Mouse (Mus musculus) common myeloid progenitor, adult 5-6 weeks (primary cell): ENCODE results near the gene Macrod2. TPM values are rescaled to one million over a fixed set of nuclear protein-coding genes. Genes with fewer than 3 reads are reported as not detected.

Experiments used
- ATAC-seq: replicated peaks from 2 replicates; pipeline ENCODE4 v1.8.0; 2016; ENCODE audit warnings: low read depth, mild to moderate bottlenecking, moderate TSS enrichment, inconsistent platforms; ENCODE audit not compliant: poor library complexity, severe bottlenecking
- total RNA-seq: library from RNA; stranded (forward); fragments of 200-1000, 187-1606 nt; gene quantifications from 2 replicates; pipeline ENCODE4 v1.2.3, GENCODE M21; 2017

Macrod2 gene
- total RNA-seq, 1 experiment from 2014 or later, result 10.0 TPM

DNA sequence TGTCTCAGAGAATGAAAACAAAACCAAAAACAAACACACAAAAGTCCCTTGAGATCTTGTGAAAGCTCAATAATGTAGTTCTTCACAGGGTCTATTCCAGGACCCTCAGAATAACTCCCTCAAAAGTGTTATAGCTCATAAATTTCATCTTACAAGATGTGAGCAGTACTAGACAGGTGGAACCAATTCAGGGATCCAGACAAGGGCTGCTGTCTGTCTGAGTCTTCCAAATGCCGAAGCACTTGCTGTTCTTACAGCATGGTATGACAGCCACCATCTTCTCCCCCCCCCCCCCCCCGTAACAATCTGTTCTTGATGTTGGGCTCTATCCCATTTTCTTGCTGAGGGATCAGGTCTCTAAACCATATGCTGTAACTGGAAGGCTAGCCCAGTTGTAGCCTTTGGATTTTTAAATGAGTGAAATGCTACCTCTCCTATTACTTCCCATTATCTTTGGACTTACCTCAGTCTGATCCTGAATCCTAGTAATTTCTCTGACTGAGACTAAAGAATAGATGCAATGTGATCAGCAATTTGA is 1468.6 kb downstream of the Macrod2 start:
- no peak for ATAC-seq

DNA sequence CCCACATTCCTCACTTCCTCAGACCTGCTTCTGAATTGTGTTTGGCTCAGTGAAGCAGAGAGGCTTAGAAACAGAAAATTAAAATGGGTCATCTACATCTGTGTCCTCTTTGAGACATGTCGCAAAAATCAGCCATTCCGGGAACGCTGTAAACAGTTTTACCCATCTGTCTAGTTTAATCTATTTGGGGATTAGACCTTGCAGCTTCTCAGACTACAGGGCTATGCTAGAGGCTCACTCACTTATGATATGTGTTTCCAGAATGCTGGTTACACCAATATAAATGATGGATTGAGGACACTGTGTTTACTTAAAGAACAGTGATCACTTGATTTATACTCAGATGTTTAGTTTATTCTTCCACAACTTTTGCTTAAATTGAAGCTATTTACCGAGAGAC is 1475.8 kb downstream of the Macrod2 start:
- no peak for ATAC-seq

DNA sequence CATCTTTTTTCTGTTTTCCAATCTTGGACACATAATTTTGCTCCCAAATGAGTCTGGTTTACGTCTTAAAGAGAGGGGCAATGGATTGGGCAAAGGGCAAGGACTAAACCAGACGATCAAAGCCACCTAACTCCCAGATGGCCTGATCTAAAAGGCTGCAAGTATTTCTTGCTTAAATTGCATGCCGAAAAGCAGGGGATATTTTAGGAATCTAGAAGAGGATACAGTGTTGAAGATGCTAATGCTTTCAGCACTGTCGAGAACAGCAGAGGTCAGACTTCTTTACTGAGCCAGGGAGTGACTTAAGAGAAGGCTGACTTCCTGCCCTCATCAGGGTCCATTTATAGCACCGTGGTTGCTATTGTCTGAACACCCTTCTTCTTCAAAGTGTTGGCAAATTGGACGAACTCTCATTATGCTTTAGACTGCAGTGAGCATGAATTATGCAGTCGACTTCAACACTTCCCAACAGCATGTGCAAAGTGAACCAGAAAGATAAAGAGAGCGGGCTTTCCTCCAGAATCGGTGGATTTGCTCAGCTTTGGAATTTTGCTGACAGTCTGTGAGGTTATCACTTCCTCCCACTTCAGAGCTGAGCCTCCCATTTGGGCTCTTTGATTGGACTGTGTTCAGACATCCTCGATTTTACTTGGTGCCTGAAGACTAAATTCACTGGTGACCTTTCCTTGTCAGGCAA is 1481.2 kb downstream of the Macrod2 start:
- no peak for ATAC-seq

DNA sequence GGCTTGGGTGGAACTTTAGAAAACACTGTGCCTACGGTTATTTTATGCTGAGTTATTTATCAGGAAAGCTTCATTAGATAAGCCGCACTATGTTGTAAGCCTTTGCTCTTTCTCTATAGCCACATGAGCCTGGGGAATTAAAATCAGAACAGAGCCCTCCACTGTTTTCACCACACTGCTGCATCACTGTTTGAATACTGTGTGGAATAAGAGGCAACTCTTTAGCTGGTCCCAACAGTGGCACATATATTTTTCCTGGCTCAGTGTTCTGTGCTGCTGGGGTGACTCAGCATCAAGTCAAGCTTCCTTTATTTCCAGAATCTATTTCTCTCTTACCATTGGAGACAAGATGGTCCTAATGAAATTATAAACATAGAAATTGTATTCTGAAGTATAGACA is 1481.8 kb downstream of the Macrod2 start:
- ATAC-seq, result no peak

DNA sequence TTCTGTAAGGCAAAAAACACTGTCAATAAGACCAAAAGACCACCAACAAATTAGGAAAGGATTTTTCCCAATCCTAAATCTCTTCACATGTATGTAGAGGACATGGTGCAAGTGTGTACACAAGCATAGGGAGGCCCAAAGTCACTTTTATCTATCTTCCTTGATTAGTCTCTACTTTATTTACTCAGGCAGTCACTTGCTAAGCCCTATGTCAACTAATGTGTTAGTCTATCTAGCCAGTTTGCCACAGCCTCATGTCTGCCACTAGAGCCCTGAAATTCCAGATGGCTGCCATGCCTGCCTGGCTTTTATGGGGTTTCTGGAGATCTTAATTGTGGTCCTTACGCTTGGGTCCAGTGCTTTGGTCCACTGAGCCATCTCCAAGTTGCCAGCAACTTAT is 1483.4 kb downstream of the Macrod2 start:
- no peak for ATAC-seq

DNA sequence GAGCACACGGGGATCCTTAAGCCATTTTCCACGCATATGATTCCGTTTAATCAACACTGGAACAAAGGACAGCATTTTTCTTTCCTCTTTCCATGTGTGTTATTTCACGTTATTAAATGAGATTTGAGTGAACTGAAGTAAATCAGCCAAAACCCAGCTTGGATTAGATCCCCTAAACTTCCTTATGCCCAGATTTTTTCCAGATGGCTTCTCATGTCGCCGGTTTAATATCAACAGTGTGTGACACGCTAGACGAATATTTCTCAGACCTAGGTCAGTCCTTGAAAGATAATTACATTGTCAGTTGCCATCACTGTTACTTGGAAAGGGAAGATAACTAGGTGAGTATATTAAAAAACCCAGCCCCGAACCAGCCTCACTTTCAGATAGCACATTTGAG is 1484.6 kb downstream of the Macrod2 start:
- ATAC-seq, result no peak

DNA sequence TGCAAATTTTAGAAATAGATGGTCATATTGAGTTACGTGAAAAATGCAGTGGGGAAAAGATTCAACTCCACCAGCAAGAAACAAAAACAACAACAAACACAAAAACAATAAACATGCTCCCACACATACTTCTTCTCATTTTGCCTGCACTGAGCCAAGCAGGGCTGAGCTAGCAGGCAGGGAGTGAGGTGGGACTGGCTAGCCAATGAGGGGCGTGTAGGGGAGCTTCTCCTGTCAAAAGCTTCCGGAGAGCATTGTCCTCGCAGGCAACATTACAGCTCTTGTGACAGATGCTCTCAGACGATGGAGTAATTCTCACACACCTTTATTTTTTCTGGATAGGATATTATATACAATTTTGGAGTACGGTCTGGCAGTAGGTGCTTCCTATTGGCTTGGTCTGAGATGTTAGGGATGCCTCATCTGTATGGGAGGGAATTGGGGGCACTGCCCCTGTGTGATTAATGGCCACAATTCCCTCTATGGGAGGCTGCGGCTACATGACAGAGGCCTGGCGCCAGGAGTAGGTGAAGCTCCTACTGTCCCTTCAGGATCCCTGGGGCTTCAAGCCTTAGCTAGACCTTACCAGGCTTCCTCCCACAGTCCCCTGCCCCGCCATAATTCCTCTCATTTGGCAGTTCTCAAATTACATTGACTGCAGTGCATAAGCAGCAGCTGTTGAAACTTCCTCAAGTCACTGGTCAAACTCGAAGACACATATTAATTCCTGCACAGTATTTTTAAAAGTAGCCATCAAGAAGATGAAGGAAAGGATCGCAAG is 1491.8 kb downstream of the Macrod2 start:
- no peak for ATAC-seq

DNA sequence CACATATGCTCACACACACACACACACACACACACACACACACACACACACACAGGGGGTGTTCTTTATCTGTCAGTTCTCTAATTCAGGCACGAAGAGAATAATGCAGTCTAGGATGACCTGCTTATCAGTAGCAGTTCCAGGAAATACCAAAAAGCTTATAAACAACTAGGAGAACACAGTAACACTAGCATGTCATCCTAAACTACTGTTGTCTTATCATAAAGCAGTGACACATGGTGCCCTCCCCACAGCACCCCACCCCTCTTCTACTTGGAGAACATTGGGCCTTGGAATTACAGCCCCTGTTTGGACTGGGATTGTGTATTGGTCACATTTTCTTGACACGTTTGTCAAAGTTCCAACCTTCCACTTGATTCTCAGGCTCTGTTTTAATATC is 1494.4 kb downstream of the Macrod2 start:
- ATAC-seq, result no peak

DNA sequence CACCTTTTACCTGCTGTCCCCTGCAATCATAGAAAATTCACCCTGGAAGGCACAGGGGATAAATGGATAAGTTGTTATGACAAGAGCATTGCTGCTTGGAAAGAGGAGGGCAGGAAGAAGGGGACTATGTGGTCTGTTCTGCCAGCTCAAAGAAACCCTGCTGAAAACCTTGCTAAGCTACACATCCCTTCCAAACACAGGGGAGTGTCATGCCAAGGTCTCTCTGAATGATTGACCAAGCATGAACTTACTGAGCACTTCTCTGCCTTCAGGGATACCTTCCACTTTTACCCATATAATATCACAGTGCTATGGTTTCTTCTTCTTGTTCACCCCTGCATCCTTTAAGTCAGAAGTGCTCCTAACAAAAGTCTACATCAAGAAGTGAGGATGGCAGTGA is 1502.8 kb downstream of the Macrod2 start:
- no peak for ATAC-seq

DNA sequence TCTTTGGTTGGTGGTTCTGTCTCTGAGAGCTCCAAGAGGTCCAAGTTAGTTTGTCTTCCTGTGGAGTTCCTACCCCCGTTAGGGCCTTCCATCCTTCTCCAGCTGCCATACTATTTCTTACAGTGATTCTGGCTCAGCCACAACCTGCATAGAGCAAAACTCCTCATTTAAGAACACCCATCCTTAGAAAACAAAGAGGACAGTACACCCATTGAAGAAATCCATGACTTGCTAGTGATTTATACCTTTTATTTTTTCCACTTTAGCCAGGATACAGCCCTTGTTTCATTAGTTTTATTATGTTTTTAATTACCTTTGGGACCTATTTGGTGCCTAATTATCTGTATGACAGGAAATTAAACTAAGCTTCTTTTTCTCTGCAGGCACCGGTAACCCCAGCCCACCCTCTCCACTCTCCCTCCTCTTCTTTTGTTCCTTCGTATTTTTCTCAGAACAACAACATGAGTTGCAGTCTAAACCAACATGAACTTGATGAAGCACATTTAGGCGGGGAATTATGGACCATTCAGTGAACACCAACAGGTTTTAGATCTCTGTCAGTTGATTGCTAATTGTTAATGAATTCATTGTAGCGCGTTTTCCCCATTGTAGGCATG is 1516.8 kb downstream of the Macrod2 start:
- ATAC-seq, result no peak

DNA sequence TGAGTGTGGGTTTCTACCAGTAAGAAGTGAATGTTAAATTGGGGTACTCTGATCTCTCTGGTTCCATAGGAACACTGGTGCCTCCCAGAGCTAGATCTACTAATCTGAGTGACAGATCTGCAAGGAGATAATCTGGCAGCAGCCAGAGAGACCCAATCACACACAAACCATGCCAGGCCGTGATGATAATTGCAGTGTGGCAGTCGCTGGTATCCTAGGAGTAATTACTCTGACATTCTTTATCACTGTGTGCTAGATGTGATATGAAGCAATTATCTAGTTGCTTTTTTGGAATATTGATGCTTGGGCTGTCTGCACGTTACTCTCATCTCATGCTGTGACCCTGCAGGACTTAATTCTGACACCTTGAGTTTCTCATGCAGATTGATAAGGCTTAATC is 1518.4 kb downstream of the Macrod2 start:
- no peak for ATAC-seq

DNA sequence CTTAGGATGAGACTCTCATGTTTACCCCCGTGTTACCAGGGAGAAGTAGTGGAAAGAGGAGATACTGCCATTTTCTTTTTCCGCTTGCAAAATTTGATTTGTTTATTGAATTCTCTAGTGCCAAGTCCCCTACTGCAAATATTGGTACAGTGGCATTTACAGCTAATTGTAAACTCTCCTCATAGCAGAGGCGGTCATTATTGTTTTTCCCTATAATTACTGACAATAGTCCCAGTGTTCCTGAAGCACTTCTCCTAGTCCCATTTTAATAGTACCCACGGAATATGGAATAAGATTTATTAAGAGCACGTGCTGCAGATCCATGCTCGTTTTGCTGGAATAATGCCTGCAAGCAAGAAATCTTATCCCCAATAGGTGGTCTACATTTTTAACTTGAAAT is 1518.8 kb downstream of the Macrod2 start:
- no peak for ATAC-seq

DNA sequence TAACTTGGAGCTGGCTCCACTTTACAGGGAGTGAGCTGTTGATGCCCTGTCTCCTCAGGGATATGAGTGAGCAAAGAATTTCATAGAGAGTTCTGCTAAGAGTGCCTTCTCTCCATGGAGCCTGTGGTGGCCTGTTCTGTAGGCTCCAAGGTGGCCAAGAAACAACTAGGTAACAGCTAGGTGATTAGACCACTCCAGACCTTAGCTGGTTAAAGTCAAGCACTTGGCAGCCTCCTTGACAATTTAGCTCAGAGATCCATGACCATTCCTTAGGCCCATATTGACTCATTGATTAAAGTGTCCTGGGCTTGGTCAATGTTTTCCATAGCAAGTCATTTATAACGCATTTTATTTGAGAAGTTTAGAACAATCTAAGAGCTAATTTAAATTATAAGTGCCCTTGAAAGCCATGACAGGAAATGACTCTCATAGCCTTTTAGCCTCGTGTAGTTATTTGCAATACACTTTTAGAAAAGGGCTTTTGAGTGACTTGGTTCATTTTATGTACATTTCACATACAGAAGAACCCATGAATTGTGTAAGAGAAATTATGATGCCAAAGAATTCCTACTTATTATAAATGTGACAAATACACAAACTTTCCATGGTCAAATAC is 1525.4 kb downstream of the Macrod2 start:
- ATAC-seq, result no peak

DNA sequence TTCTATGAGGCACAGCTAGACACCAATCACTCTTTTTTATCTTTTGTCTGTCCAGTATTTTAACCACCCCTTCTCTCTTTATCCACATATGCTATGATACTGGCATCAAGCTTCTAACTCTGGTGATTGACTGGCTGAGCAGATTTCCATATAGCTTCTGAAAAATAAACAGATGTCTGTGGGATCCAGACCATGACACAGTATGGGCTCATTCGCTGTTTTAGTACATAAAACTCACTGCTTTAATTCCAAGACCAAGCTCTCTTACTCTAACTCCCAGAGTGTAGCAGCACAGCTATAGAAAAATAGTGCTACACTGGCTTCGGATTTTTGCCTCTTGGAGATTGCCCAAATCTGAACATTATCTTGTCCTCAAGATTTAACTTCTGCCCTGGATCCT is 1540.0 kb downstream of the Macrod2 start:
- no peak for ATAC-seq

DNA sequence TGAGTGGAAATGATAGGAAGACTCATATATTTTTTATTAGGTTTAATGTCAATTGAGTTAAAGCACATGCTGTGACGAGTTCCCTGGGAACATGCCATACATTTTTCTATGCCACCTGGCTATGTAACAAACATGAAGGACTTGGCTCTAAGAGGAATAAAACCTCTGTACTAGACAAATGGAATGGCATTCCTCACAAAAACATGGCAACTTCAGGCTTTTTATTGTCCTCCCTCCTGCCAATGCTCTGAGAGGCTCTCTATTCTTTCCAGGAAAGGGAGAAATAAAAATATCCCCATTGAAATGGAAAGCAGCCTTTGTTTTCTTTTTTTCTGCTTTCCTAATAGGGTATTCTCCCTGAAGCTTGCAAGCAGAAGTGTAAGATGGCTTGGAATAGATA is 1559.7 kb downstream of the Macrod2 start:
- no peak for ATAC-seq

DNA sequence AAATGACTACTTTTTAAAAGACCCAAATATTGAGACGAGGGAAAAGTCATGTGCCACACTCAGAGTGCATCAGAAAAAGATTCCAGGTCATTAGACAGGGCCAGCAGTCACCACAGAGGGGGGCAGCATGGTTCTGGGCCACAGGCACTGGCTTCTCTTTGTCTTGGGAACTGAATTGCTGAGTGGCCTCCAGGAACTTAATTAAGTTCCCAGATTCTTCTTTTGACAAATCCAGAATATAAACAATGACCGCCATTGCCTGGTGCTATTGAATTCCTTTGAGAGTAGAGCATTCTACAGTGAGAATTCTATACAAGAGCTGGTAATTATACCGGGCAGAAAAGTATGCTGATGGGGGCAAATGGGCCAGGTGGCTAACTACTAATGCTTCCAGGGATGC is 1560.1 kb downstream of the Macrod2 start:
- no peak for ATAC-seq

DNA sequence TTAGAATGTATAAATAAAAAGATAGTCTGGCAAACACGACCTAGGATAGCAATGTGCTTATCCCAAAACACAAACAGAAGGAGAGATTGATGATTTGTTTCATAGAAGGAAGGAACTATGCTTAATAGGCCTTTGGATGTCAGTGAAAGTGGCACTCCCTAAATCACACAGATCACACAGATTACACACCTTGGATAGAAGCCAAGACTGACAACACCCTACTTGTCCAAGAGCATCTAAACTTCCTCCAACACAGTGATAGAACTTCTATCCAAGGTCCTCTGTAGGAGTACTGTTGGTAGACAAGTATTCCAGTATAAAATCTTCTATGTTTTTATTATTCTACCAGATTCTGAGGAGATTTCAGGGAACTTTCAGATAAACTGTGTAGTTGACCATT is 1567.8 kb downstream of the Macrod2 start:
- ATAC-seq, result no peak

DNA sequence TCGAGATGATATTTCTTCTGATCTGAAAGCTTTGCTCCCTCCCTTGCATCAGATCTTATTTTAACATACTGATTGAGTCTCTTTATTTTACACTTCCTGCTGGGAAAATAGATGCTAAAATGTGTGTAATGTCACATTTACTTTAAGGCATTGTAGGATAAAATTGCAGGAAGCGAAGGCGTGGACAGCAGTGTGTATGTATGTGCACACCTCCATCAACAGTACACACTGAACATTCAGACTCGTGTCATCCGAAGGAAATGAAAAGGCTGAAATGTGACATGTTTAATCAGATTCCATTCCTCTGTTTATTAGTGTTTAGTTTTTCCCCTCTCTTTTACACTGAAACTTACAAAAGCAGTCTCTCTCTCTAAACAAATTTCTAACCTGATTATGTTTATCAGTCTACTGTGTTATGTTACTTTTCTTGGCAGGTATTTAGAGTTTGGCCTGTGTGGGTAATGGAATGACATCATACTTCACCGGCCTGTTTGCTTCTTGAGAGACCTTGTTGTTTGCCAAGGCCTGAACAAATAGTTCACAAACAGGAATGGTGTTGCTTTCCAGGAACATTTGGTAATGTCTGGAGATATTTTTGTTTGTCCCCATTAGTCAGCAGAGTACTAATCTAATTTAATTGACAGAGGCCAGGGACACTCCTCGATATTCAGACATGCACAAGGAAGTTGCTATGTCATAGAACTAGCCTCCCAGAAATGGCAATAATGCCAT is 1588.7 kb downstream of the Macrod2 start:
- no peak for ATAC-seq

DNA sequence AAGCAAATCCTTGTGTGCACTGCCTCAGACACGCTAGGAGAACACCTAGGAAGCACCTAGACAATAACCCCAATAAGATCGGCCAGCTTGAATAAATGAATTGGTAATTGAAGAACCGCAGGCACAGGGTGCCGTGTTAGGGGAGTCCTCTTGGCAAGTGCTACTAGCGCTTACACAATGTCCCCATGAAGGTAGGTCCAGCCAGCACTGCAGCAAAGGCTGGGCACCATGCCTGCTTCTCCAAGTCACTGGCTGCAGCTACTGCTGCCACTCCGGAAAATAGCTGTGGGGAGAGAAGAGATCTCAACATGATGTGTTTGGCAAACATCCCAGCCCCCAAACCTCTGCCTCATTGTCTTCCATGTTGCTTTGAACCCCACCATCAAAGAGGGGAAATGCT is 1603.8 kb downstream of the Macrod2 start:
- ATAC-seq, result no peak

DNA sequence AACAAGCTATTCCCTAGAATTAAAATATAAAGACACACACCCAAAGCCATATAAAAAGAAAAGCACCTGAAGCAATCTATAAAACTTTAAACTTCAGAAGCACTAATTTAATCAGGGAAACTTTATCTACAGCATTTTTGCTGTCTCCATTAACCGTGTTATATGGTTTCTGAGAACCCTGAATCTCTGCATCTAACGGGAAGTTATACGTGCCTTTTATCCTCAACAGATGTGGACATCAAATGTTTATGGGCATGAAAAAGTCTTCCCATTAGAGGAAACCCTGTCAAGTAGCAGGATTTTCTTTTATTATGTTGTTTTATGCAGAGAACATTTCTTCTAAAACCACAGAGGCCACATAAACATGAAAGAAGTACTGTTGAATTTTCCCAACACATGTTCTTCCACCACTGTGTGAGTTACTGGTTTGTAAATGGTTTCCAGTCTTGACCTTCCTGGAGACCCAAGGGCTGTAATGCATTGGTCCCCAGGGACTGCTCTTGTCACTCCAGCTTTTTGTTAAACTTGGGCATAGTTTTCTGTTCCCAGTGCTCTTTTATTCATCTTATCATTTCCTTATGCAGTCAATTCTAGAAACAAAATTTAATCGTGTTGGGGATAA is 1629.5 kb downstream of the Macrod2 start:
- ATAC-seq, result no peak
